Mouse (Mus musculus) fat pad, adult 2 months (tissue): ENCODE data around the gene 4930438A08Rik.

Experiments used
- DNase-seq: peaks from one replicate; pipeline ENCODE4 v3.0.0-alpha.2; 2011; ENCODE audit warnings: low read depth, low spot score; ENCODE audit errors: extremely low read depth

The 4930438A08Rik gene

DNA sequence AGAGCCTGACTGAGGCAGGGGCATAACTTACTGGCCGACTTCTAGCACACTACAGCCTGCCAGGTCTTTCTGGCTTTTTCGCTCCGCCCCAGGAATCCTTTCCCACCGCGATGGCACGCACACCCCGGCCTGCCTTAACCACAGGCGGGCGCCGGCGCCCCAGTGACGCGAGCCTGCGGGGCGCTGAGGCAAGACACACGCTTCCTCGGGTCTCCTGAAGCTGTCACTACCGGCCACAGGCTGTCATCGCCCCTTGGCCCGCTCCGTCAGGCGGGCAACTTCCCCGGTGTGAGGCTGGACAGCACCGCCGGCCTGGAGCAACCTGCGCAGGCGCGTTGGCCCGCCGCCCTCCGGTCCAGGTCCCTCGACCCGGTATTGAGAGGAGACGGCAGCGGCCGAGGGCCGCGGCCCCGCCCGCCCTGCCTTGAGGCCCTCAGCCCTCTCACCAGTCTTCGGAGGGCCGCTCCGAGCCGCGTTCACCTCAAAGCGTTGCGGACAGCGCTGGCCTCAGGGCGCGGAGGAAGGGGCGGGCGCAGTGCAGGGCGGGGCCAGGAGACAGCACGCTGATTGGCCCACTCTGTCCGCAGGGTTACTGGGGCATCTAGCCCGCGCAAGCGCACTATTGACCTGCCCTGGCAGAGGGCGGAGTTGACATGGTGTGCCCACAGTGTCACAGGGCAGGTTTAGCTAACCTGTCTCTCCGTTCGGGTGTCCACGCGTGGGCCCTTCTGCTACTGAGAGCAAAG, 48.4 kb downstream of the 4930438A08Rik start:
- no peak for DNase-seq

DNA sequence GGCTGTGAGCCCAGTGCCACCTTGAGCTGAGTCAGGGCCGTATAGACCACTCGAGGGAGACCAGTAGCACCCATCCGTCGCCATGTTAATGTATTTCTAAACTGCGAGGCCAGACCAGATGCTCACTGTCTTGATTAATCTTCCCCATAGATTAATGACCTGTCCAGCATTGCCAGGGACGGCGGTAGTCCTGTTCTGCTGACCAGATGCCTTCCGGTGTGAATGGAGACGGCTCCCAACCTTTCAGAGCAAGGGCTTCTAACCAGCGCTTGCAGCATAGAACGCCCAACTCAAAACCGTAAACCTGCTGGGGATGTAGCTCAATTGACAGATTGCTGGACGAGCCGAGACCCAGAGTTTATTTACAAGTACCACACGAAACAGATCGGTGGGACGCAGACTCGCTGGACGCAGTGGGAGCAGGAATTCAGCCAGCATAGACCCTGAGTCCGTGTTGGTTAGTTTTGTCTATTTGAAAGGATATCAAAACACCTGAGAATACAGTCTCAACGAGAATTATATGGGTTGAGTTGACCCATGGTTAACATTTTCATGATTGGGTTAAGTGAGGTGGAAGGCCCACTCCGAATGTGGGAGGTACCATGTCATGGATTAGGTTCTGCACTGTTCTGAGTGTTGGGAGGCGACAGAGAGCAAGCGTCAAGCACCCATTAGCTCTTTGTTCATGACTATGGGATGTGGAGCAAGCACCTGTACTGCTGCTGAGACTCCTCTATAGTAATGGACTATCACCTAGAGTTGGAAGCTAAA, 49.2 kb downstream of the 4930438A08Rik start:
- no peak for DNase-seq

- DNase-seq, result no peak
These were observed 50.1 kb downstream of the 4930438A08Rik start for GRCm38 (mm10) chr11:58324614-58325229.

- no peak for DNase-seq
These were observed 52.2 kb downstream of the 4930438A08Rik start for GRCm38 (mm10) chr11:58326781-58327180.

DNA sequence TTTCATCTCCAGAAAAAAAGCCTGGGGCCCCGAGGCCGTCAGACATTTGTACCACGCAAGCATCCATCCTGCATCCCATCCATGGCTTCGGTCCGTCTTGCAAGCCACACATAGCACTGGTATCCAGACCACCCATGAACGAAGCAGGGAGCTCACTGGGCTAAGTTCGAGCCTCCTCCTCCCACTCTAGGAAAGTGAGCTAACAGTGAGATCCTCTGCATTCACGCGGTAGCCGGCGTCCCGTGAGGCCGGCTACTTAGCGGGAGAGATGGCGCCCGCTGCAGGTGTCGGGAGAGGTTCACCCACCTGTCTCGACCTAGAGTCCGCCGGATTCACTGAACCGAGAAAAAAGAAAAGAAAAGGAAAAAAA, 55.3 kb downstream of the 4930438A08Rik start:
- DNase-seq, result no peak

DNA sequence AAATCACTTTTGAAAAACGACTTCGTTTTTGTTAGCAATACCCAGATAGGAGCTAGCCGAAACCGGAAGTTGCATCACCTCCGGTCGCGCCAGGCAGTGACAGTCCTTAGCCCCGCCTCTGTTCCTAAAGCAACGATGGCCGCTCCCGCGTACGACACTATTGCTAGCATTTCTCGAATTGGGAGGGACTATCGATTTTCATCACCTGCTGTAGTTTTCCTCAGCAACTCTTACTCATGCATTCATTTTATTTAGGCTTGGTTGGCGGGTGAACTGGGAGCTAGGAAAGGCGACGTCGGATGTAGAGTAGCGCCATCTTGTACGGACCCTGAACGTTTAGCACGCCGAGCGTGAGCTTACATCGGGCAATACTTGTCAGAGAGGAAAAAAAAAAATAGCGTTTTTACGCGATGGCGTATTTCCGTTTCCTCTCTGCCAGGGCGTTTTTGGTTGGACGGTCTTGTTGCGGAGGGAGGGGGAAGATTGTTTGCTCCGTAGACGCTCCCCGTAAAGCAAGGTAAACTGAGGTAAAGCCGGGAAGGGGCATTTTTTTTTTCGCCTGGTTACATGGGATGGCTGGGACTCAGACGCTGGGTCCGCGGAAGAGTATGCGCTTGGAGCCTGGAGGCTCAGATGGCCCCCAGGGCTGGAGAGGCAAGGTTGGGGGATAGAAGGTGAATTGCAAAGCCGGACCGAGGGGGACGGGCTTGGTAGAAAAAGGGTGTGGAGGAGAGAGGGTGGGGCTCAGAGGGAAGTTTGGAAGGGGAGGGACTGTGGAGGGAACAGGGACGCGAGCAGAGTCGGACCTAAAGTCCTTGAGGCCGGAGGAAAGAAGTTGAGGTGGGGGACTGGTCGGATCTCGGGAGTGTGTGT, 55.9 kb downstream of the 4930438A08Rik start, which contains the start of the genes Zfp672 and Sh3bp5l:
Gene Zfp672 (minus strand): TSS at position 64 of the 873 bp plus-strand sequence.
Gene Sh3bp5l (plus strand): TSS at position 449 of the 873 bp plus-strand sequence.
- no peak for DNase-seq

DNA sequence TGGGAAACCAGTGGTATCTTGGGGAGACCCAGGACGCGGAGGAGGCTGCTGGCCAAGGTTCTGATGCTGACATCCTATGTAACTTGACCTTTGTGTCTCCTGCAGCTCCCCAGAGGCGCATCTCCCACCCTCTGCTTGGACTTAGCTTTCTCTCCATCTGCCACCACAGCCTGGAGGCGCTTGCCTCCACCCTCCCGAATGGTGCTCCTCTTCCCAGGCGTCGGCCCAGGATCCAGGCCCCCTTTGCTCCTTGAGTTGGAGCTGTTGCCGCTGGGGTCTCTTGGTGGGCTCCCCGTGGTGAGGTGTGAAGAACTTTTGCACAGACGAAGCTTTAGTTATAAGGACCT, 56.5 kb downstream of the 4930438A08Rik start:
- no peak for DNase-seq

DNA sequence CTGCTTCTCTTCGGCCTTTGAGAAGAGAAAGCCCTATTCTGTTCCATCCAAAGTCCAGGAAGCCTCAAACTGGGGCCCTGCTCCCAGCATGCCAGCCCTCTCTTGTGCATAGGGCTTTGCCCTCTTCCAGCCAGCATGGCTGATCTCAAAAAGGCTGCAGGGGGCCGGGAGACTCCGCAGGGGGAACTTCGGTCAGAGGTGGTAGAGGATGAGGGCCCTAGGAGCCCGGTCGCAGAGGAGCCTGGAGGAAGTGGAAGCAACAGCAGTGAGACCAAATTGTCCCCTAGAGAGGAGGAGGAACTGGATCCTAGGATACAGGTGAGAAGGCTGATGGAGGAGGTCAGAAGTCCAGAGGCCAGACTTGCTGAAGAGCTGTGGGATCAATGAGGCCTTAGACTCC, 56.9 kb downstream of the 4930438A08Rik start:
- no peak for DNase-seq

GRCm38 (mm10) chr11:58334746-58335145, 60.1 kb downstream of the 4930438A08Rik start:
- DNase-seq, result no peak
